Mouse (Mus musculus) midbrain, embryonic 10.5 days (tissue): Measurements from ENCODE around the gene Slc7a9. TPM values are rescaled to one million over a fixed set of nuclear protein-coding genes. Genes with fewer than 3 reads are reported as not detected.

Source experiments
- DNase-seq: peaks from one replicate; pipeline ENCODE4 v3.0.0-alpha.2; 2017; ENCODE audit warnings: low spot score
- H3K27ac ChIP-seq: fragments of 300-500 bp; sonication (generic); replicated peaks from 2 replicates; pipeline ENCODE4 v1.5.1; 2016; ENCODE audit warnings: mild to moderate bottlenecking
- H3K27me3 ChIP-seq: fragments of 300-500 bp; sonication (generic); 2 replicates; pipeline ENCODE4 v1.6.1; 2016; ENCODE audit warnings: low read depth, mild to moderate bottlenecking; ENCODE audit not compliant: poor library complexity, severe bottlenecking
- H3K36me3 ChIP-seq: fragments of 300-500 bp; sonication (generic); 2 replicates; pipeline ENCODE4 v1.6.1; 2016; ENCODE audit warnings: mild to moderate bottlenecking, moderate library complexity
- H3K4me1 ChIP-seq: fragments of 300-500 bp; sonication (generic); 2 replicates; pipeline ENCODE4 v1.6.1; 2016
- H3K4me3 ChIP-seq: fragments of 300-500 bp; sonication (generic); 2 replicates; pipeline ENCODE4 v1.5.1; 2016; ENCODE audit warnings: mild to moderate bottlenecking, moderate library complexity
- H3K9me3 ChIP-seq: fragments of 300-500 bp; sonication (generic); replicated peaks from 2 replicates; pipeline ENCODE4 v1.6.1; 2016; ENCODE audit warnings: mild to moderate bottlenecking
- WGBS: fragments of 180-500 bp; shearing (Covaris S2); methylation state at CpG from one replicate; pipeline ENCODE4 v1.1.7; 2016; 5-methylcytosine and 5-hydroxymethylcytosine counted together
- polyA plus RNA-seq: library from polyadenylated mRNA; unstranded; fragments of >200 nt; fragmentation: Nextera tagmentation; extraction: Ambion mirVana; gene quantifications from 2 replicates; pipeline ENCODE4 v1.2.1, GENCODE M21; 2016

Slc7a9 gene
- 0.17 and 0.25 TPM in 2 replicates for polyA plus RNA-seq

GRCm38 (mm10) chr7:35447996-35448846 lies at the start of gene Slc7a9:
Gene Slc7a9 (plus strand): TSS chr7:35448796.
- no peak within 1 kb of the TSS for H3K4me3 ChIP-seq
- DNase-seq: peak; percentile 19
- whole genome bisulfite sequencing: 28% methylated on average over 15 of the region's 15 CpGs
- H3K4me1 ChIP-seq: peaks cover 15% of the 10 kb centered on the region
- H3K27me3 ChIP-seq: no peaks in the 10 kb centered on the region
- H3K9me3 ChIP-seq: no peaks in the 10 kb centered on the region
- H3K36me3 ChIP-seq: no peaks in the 10 kb centered on the region
- peak within 1 kb of the TSS; percentile 3; the same call in 1 of the 2 replicates for H3K27ac ChIP-seq

- Histone ChIP-seq H3K4me1 (peaks cover 14% of the 10 kb centered on the region), H3K27me3 (no peaks in the 10 kb centered on the region), H3K4me3 (no peak overlapping the region), H3K36me3 (peaks cover 75% of the 10 kb centered on the region), H3K27ac (no peak overlapping the region), H3K9me3 (no peaks in the 10 kb centered on the region; the same call in 1 of the 2 replicates)
- no peak for DNase-seq
- 80% methylated on average over 4 of the region's 4 CpGs for WGBS
Observed at GRCm38 (mm10) chr7:35401169-35401568, 47.4 kb upstream of the Slc7a9 start.

DNA sequence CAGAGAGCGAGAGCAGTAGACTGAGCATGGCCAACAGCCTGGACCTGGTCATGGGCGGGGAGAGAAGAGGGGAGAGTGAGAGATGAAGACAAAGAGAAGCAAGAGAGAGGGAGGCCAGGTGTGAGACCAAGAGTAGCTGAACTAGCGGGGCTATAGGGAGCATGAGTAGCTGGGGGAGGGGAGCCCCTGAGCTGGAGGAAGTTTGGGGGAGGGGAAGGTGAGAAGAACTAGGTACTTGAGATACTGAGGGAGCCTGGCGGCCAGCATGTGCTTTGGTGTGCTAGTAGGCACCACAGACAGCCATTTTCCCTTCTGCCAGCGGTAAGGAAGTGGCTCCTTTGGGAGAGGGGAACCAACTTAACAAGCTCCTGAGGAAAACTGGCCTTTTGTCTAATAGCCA lies 33.4 kb upstream of the Slc7a9 start:
- no peaks in the 10 kb centered on the region for H3K27me3 ChIP-seq
- no peaks in the 10 kb centered on the region for H3K4me1 ChIP-seq
- DNase-seq: no peak
- H3K4me3 ChIP-seq: no peak overlapping the region
- 69% methylated on average over 5 of the region's 5 CpGs for WGBS
- no peaks in the 10 kb centered on the region for H3K9me3 ChIP-seq
- H3K36me3 ChIP-seq: peaks cover 98% of the 10 kb centered on the region
- H3K27ac ChIP-seq: no peak overlapping the region

DNA sequence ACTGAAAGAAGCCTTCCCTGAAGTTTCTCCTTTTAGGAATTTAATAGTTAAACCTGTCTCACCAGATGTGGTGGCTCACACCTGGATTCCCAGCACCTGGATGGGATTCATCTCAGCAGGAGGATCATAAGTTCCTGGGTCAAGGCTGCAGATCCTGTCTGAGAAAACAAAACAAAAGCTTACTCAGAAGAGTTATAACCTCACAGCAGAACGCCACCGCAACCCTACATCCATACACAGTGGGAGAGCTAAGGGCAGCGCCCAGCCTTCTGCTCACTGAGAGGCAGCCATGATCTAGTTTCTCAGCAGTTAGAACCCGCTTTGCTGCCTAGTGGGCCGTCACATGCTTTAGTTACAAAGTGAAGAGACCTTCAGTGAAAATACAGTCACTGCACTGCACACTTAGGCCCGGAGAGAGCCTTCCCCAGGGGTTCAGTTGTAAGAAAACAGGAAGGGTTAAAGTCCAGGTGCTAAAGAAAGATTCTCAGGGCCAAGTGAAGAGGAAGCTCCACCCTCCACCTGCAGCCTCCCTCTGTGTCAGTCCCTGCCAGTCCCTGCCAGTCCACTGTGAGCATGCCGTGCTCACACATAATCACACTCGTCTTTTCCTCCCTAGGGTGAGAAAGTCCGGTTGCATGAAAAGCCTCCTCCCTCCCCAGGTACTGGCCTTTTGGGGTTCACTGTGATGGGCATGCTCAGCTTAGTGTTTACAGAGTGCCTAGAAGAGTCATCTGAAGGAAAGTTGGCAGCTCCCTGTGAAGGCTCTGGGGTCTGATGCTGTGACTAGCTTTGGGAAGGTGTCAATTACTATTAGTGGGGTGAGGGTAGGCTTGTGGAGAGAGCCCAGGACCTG lies 32.6 kb upstream of the Slc7a9 start:
- H3K27ac ChIP-seq: no peak overlapping the region
- no peaks in the 10 kb centered on the region for H3K27me3 ChIP-seq
- no peaks in the 10 kb centered on the region for H3K4me1 ChIP-seq
- H3K36me3 ChIP-seq: peaks cover 98% of the 10 kb centered on the region
- H3K4me3 ChIP-seq: no peak overlapping the region
- WGBS: 82% methylated on average over 9 of the region's 9 CpGs
- H3K9me3 ChIP-seq: no peaks in the 10 kb centered on the region
- DNase-seq: no peak

DNA sequence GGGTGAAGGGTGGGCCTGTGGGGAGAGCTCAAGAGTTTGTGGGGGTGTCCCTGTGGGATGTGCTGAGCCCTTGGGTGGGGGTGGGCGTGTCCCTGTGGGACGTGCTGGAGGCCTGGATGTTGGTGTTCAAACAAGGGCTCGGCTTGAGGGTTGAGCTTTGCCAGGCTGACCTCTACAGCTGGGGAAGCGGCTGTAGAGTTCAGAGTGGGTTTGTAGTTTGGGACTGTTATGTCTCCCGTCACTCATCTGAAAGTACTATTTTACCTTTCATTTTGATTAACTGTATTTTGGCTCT lies 32.0 kb upstream of the Slc7a9 start:
- H3K27me3 ChIP-seq: no peaks in the 10 kb centered on the region
- H3K36me3 ChIP-seq: peaks cover 99% of the 10 kb centered on the region
- WGBS: 88% methylated on average over 5 of the region's 5 CpGs

DNA sequence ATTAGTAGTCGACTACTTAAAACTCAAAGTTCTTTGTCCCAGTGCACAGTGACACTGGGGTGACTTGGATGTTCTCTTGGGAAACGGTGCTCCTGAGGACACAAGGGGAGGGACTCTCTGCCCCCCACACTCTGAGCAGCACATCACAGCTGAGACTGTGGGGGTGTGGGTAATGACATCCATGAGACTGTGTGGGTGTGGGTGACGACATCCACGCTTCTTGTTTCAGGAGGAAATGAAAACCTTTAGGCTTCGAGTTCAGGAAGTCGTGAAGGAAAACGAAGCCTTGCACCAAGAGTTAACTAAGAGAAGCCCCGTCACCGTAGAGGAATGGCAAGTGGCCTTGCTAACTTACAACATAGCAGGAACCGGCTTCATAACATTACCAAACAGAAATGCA lies 25.5 kb upstream of the Slc7a9 start:
- no peak for DNase-seq
- no peaks in the 10 kb centered on the region for H3K4me1 ChIP-seq
- WGBS: 94% methylated on average over 10 of the region's 10 CpGs
- H3K9me3 ChIP-seq: no peaks in the 10 kb centered on the region
- H3K4me3 ChIP-seq: no peak overlapping the region
- H3K27ac ChIP-seq: no peak overlapping the region
- no peaks in the 10 kb centered on the region for H3K27me3 ChIP-seq
- H3K36me3 ChIP-seq: peaks cover 91% of the 10 kb centered on the region

More for the DNA sequence above, 32.0 kb upstream of the Slc7a9 start:
- no peak for DNase-seq
- no peaks in the 10 kb centered on the region for H3K4me1 ChIP-seq
- no peaks in the 10 kb centered on the region for H3K9me3 ChIP-seq
- no peak overlapping the region for H3K27ac ChIP-seq
- no peak overlapping the region for H3K4me3 ChIP-seq

DNA sequence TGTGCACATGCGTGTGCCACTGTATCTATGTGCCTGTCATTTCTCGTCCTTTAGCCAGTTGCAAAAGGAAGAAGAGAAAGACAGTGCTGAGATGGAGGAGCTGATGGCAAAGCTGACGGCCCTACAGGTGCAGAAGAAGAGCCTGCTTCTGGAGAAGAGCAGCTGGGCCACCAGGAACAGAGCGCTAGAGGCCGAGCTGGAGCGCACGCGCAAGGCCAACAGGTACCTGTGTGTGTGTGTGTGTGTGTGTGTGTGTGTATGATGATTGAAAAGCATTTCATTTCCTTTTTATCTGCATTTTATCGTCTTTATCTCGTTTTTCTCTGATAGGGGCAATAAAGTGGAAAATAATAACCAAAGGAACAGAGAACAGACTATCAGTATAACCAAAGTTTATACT lies 20.4 kb upstream of the Slc7a9 start:
- Histone ChIP-seq H3K9me3 (no peaks in the 10 kb centered on the region), H3K4me3 (no peak overlapping the region), H3K4me1 (no peaks in the 10 kb centered on the region), H3K27me3 (no peaks in the 10 kb centered on the region), H3K36me3 (peaks cover 90% of the 10 kb centered on the region), H3K27ac (no peak overlapping the region)
- WGBS: 93% methylated on average over 10 of the region's 10 CpGs
- no peak for DNase-seq

DNA sequence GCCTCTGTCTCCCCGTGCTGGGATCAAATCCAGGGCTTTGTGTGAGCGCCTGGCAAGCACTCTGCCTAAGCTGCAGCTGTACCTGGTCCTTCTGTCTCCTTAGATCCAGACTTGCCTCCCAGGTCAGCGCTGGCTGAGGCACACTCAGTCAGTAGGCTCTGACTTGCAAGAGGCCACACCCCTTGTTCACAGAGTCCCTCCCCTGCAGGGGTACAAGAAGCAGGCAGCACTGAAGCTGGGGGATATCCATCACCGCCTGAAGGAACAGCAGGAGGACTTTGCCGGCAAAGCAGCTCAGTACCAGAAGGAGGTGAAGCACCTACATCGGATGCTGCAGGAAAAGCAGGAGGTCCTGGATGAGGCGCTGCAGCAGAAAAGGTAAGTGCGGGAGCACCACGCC lies 13.3 kb upstream of the Slc7a9 start:
- no peaks in the 10 kb centered on the region for H3K9me3 ChIP-seq
- H3K4me3 ChIP-seq: no peak overlapping the region
- WGBS: 78% methylated on average over 9 of the region's 9 CpGs
- no peaks in the 10 kb centered on the region for H3K27me3 ChIP-seq
- peaks cover 10% of the 10 kb centered on the region for H3K4me1 ChIP-seq
- no peak for DNase-seq
- H3K27ac ChIP-seq: no peak overlapping the region
- H3K36me3 ChIP-seq: peaks cover 100% of the 10 kb centered on the region

- H3K4me1 ChIP-seq: peaks cover 15% of the 10 kb centered on the region
- 0 out of 2 replicates have a peak overlapping the region, but pooled peaks have one; percentile 3 for H3K27ac ChIP-seq
- DNase-seq: no peak
- no peak overlapping the region for H3K4me3 ChIP-seq
- H3K36me3 ChIP-seq: no peaks in the 10 kb centered on the region
- H3K9me3 ChIP-seq: no peaks in the 10 kb centered on the region
- 41% methylated on average over 4 of the region's 4 CpGs for WGBS
- no peaks in the 10 kb centered on the region for H3K27me3 ChIP-seq
Observed at GRCm38 (mm10) chr7:35447501-35447900, 1.1 kb upstream of the Slc7a9 start.

- peaks cover 15% of the 10 kb centered on the region for H3K4me1 ChIP-seq
- H3K9me3 ChIP-seq: no peaks in the 10 kb centered on the region
- no peaks in the 10 kb centered on the region for H3K27me3 ChIP-seq
- no peak overlapping the region for H3K27ac ChIP-seq
- no peak overlapping the region for H3K4me3 ChIP-seq
- DNase-seq: no peak
- no peaks in the 10 kb centered on the region for H3K36me3 ChIP-seq
- WGBS: 83% methylated on average over 7 of the region's 7 CpGs
Observed at GRCm38 (mm10) chr7:35448867-35449266, 271 bp downstream of the Slc7a9 start.

GRCm38 (mm10) chr7:35456091-35456814 lies 7.7 kb downstream of the Slc7a9 start:
- Histone ChIP-seq H3K27ac (no peak overlapping the region), H3K4me3 (no peak overlapping the region), H3K27me3 (no peaks in the 10 kb centered on the region), H3K4me1 (no peaks in the 10 kb centered on the region), H3K36me3 (no peaks in the 10 kb centered on the region), H3K9me3 (no peaks in the 10 kb centered on the region)
- DNase-seq: no peak
- 83% methylated on average over 4 of the region's 4 CpGs for WGBS

- DNase-seq: no peak
- H3K36me3 ChIP-seq: no peaks in the 10 kb centered on the region
- 85% methylated on average over 4 of the region's 4 CpGs for WGBS
- no peaks in the 10 kb centered on the region for H3K4me1 ChIP-seq
- H3K4me3 ChIP-seq: no peak overlapping the region
- H3K27me3 ChIP-seq: no peaks in the 10 kb centered on the region
- H3K27ac ChIP-seq: no peak overlapping the region
- H3K9me3 ChIP-seq: no peaks in the 10 kb centered on the region
Observed at GRCm38 (mm10) chr7:35460971-35461370, 12.4 kb downstream of the Slc7a9 start.
